Mouse (Mus musculus) gastrocnemius, adult 2 months (tissue): Measurements from ENCODE around the gene Dnah1. TPM values are rescaled to one million over a fixed set of nuclear protein-coding genes. Genes with fewer than 3 reads are reported as not detected.
A peak's percentile ranks its signal among the peaks of the same experiment; 100 is the strongest.

Experiments
- DNase-seq: peaks from one replicate; pipeline ENCODE4 v3.0.0; 2022
- H3K27ac ChIP-seq: fragments of 200-600 bp; 2 replicates; pipeline ENCODE4 v1.8.1; 2022; ENCODE audit warnings: mild to moderate bottlenecking
- H3K4me3 ChIP-seq: fragments of 200-600 bp; 2 replicates; pipeline ENCODE4 v1.8.1; 2022; ENCODE audit warnings: mild to moderate bottlenecking, moderate library complexity
- CTCF ChIP-seq: fragments of 200-600 bp; IDR thresholded peaks from 2 replicates; pipeline ENCODE4 v1.8.1; 2022; ENCODE audit warnings: antibody characterized with exemption, mild to moderate bottlenecking, moderate library complexity
- intact Hi-C: fragments of 180-260 bp; cut with DNase I; formaldehyde crosslinking; loops from one replicate; pipeline ENCODE4 v1.15.1; 2025
- total RNA-seq, 2 experiments: library from RNA; stranded (reverse); gene quantifications; 2 replicates each; pipeline ENCODE4 v1.2.3; 2021

Dnah1 gene
- total RNA-seq, 2 experiments from 2014 or later = 0.03 to 0.08 TPM

- Histone ChIP-seq H3K27ac (no peak overlapping the region), H3K4me3 (no peak overlapping the region)
- intact Hi-C loops = loop anchor here (5.0 kb wide), 1 partner anchor 59 kb away; no protein-coding TSS in a partner anchor
- no peak for TF ChIP-seq CTCF
- no peak for DNase-seq
Observed at GRCm38 (mm10) chr14:31330957-31331356, 7.3 kb upstream of the Dnah1 start.

DNA sequence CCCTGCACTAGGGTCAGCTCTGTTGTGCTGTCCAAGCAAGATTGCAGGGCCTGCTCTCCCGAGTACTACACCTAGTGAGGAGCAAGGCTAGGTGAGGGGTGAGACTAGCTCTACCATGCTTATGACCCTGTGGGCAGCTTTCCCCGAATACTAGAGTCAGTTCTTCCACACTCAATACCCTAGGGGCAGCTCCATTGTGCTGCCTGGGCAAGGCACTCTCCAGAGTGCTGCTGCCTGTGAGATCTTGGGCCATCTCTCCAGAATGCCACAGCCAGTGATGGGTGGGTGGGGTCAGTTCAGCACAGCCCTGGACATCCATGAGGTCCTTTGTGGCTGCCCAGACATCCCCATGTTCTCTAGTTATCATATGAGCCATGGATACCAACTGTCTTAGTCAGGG is 6.0 kb upstream of the Dnah1 start:
- Histone ChIP-seq H3K4me3 (no peak overlapping the region), H3K27ac (no peak overlapping the region)
- no peak for DNase-seq
- TF ChIP-seq CTCF = no peak
- intact Hi-C loops = loop anchor here (5.0 kb wide), 1 partner anchor 57 kb away; no protein-coding TSS in a partner anchor

- Histone ChIP-seq H3K4me3 (no peak overlapping the region), H3K27ac (no peak overlapping the region)
- intact Hi-C loops = no loop called here
- DNase-seq = no peak
- TF ChIP-seq CTCF = peak; percentile 19; the same call in 1 of the 2 replicates
Observed at GRCm38 (mm10) chr14:31327681-31328080, 4.0 kb upstream of the Dnah1 start.

DNA sequence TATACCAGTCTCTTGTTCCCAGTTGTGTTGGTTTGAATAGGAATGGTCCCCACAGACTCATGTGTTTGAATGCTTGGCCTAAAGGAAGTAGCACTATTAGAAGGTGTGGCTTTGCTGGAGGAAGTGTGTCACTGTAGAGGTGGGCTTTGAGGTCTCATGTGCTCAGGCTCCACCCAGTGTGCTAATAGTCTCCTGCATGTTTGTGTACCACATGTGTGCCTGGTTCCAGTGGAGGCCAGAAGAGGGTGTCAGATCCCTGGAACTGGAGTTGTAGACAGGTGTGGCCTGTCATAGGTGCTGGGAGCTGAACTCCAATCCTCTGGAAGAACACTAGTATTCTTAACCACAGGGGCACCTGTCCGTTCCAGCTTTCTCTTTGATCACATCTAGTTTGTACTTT is 3.5 kb upstream of the Dnah1 start:
- intact Hi-C loops = no loop called here
- Histone ChIP-seq H3K4me3 (no peak overlapping the region), H3K27ac (no peak overlapping the region)
- TF ChIP-seq CTCF = no peak
- no peak for DNase-seq

DNA sequence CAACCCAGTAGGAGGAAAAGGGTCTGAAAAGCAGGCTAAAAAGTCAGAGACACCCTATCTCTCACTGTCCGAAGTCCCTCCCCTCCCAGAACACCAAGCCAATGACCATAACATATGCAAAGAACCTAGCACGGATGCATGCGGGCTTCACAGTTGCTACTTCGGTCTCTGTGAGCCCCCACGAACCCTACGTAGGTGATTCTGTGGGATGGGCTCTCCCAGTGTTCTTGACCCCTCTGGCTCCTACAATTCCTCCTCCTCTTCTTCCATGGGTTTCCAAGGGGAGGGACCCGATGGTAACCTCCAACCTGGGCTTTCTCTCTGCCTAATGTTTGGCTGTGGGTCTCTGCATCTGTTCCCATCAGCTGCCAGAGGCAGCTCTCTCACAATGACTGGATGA is 3.1 kb upstream of the Dnah1 start:
- TF ChIP-seq CTCF = no peak
- Histone ChIP-seq H3K27ac (no peak overlapping the region), H3K4me3 (no peak overlapping the region)
- DNase-seq = no peak
- intact Hi-C loops = no loop called here

GRCm38 (mm10) chr14:31325551-31325950 is 1.9 kb upstream of the Dnah1 start:
- no peak overlapping the region for H3K4me3 ChIP-seq
- no peak for DNase-seq
- H3K27ac ChIP-seq = no peak overlapping the region
- TF ChIP-seq CTCF = peak; percentile 28; the same call in 1 of the 2 replicates
- intact Hi-C loops = no loop called here

DNA sequence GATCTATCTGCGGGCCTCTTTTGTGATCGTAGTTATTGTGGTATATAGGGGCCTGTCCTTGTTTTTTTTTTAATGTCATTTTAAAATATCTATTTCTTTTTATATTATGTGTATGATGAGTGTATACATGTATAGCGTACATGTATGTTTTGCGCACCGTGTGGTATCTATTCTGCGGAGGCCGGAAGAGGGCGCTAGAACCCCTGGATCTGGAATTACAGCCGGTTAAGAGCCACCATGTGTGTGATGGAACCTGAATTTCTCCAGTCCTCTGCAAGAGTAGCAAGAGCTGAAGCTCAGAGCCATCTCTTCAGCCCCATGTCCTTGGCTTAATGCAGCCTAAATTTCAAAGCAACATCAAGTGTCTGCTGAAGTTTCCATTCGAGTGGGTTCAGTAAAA is 1.2 kb upstream of the Dnah1 start:
- Histone ChIP-seq H3K27ac (no peak overlapping the region), H3K4me3 (no peak overlapping the region)
- no peak for DNase-seq
- intact Hi-C loops = no loop called here
- TF ChIP-seq CTCF = peak; percentile 46

DNA sequence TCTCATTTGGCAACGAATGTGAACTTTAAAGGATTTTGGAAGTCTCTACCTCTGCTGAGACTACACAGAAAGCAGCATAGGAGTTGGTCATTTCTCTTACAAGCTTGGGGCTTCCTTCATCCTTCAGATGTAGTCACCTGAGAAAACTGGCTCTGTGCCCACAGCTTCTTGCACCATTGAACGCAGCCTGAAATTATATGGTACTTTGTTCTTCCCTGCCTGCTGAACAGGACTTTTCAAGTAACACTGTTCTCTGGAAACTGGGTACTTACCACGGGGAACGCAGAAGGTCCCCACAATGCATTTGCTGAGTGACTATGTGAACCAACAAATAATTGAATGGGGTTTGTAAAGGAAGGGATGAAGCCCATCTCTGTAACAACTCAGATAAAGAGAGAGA is 507 bp downstream of the Dnah1 start:
- intact Hi-C loops = no loop called here
- H3K4me3 ChIP-seq = no peak overlapping the region

DNA sequence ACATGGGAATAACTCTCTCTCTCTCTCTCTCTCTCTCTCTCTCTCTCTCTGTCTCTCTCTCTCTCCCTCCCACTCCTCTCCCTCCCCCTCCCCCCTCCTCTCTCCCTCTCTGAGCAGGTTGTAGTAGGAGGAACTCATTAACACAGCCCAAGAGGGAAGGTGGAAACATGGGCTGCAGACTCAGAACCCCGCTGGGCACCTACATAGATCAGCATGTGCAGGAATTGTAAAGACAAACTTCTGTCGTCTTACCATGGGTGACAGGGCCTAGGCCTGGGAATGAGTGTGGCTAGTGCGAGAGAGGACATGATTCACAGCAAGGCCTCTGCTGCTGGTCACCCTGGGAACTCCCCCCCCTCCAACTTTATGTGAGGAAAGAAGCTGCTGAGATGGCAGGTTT is 1.5 kb downstream of the Dnah1 start:
- DNase-seq = no peak
- Histone ChIP-seq H3K27ac (no peak overlapping the region), H3K4me3 (no peak overlapping the region)
- intact Hi-C loops = no loop called here
- TF ChIP-seq CTCF = no peak

More for the DNA sequence above, 507 bp downstream of the Dnah1 start:
- no peak overlapping the region for H3K27ac ChIP-seq
- no peak for DNase-seq
- no peak for TF ChIP-seq CTCF

DNA sequence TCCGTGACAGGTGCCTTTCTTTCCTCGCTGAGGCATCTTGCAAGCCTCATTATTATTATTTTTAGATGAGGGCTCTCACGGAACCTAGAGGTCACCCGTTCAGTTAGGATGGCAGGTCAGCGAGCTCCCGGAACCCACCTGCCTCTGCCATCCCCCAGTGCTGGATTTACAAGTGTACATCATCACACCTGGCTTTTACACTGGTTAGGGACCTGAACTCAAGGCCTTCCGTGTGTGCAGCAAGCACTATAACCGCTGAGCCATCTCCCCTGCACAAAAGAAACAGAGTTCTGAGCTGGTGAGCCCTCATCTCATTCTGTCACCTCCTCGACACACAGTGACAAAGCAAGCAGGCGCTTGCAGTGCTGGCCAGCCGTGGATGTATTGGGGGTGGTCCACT is 2.5 kb downstream of the Dnah1 start:
- Histone ChIP-seq H3K4me3 (no peak overlapping the region), H3K27ac (no peak overlapping the region)
- no peak for DNase-seq
- TF ChIP-seq CTCF = no peak
- intact Hi-C loops = no loop called here

DNA sequence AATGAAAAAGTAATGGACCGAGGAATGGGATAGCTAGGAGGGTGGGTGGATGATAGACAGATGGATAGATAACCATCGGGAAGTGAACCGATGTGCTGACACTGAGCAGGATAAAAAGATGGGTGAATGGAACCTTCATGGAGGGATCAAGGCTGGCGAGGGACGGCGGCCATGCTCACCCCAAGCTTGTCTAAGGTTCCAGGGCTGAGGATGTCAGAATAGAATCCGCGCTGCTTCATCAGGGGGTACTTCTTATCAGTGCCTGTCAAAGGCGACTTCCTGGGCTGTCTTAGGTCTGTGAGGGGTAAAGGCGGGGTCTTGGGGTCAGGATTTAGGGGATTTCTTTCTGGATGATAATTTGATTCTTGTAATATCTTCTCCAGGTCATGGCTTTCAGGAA is 4.2 kb downstream of the Dnah1 start:
- Histone ChIP-seq H3K4me3 (no peak overlapping the region), H3K27ac (no peak overlapping the region)
- DNase-seq = no peak
- intact Hi-C loops = no loop called here
- TF ChIP-seq CTCF = no peak

- H3K27ac ChIP-seq = no peak overlapping the region
- TF ChIP-seq CTCF = no peak
- no peak overlapping the region for H3K4me3 ChIP-seq
- DNase-seq = no peak
- intact Hi-C loops = no loop called here
Observed at GRCm38 (mm10) chr14:31317754-31318153, 5.9 kb downstream of the Dnah1 start.

DNA sequence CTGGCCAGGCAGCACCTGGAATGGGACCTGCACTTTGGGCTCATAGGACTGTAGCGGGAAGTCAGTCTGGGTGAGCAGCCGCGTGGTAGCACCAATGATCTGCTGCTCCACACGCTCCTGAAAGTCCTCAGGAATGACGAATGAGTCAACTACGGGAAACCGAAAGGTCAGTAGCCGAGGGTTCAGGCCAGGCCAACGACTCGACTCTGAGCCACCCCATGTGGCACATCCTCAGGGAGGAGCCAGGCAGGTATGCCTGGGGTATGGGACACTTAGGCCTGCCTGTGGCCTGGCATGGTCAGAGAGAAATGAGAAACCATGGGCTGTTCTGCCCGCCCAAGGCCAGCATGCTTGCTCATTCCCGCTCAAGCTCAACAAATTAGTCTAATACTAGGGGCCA is 7.1 kb downstream of the Dnah1 start:
- TF ChIP-seq CTCF = no peak
- no peak for DNase-seq
- Histone ChIP-seq H3K4me3 (no peak overlapping the region), H3K27ac (peak overlapping the region; percentile 28; the same call in 1 of the 2 replicates)
- intact Hi-C loops = no loop called here

DNA sequence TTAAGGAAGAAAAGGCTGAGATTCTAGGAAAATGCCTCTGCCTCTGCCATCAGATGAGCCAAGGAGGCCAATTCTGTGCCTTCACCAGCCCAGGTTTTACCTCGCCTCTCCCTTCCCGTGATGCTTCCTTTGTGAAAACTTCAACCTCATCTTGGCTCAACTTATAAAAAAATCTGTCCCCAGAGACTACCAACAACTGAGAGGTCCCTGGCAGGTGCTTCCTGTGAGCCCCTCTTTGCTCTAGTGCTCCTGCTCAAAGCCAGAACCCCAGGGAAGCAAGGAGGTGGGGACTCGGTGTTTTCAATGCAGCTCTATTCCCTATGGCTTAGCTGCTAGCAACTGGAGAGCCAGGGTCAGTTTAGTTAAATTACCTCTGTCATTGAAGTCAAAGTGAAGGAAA is 10.5 kb downstream of the Dnah1 start:
- Histone ChIP-seq H3K4me3 (no peak overlapping the region), H3K27ac (no peak overlapping the region)
- no peak for TF ChIP-seq CTCF
- no peak for DNase-seq
- intact Hi-C loops = no loop called here

DNA sequence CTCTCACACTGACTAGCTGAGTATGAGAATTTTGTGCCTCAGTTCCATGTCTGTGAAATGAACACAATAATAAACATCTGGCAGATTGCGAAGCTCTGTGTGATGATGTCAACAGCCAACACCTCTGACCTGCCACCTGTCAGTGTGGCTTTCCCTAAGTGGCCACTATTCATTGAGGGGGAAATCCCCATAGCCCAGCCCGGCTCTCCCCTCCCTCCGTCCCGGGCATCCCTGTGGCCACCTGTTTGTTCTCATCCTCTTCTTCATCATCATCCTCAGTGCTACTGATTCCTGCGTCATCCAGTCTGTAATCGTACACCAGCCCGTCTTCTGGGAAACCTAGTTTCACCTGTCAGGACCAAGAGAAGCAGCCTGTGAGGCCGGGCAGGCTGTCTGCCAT is 38.0 kb downstream of the Dnah1 start:
- intact Hi-C loops = no loop called here
- DNase-seq = no peak
- no peak overlapping the region for H3K4me3 ChIP-seq
- no peak for TF ChIP-seq CTCF
- H3K27ac ChIP-seq = no peak overlapping the region
